Mouse (Mus musculus) bone marrow, adult 2 months (tissue): ENCODE measurements around the gene March6.

ENCODE experiments used
- CTCF ChIP-seq: fragments of 200-500 bp; IDR thresholded peaks from 2 replicates; pipeline ENCODE4 v1.5.1; 2011; ENCODE audit warnings: low read length, control low read depth; ENCODE audit not compliant: control insufficient read depth, insufficient read depth
- POLR2A ChIP-seq: fragments of 200-500 bp; IDR thresholded peaks from 2 replicates; pipeline ENCODE4 v1.6.1; 2011; ENCODE audit warnings: low read depth, mild to moderate bottlenecking, control low read depth, low read length, borderline replicate concordance; ENCODE audit not compliant: control insufficient read depth

DNA sequence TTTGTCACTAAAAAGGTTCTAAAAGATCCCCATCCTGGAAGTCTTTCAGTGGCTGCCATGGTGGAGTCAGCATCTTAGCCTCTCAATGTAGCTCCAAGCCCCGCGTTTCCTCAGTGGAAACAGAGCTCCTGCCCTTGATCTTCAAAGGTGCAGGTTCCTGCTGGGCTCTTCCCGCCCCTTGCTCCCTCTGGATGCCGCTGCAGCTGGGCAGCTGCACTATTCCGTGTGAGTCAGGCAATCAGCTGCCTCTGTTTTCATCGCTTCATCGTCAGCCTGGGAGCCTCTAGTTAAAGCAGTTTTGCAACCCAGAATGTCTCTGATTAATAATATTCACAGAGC lies 112.2 kb downstream of the March6 start:
- TF ChIP-seq CTCF (no peak), POLR2A (no peak)
